Mouse (Mus musculus) midbrain, embryonic 14.5 days (tissue): ENCODE results near the gene Asprv1. TPM values are rescaled to one million over a fixed set of nuclear protein-coding genes. Genes with fewer than 3 reads are reported as not detected.

Experiments used
- ATAC-seq: fragments of 200-750 bp; cut with Nextera tagmentation; 2 replicates; pipeline ENCODE4 v1.8.0; 2017; ENCODE audit warnings: moderate number of reproducible peaks, moderate library complexity; ENCODE audit not compliant: low FRiP score, low TSS enrichment
- DNase-seq: peaks from one replicate; pipeline ENCODE4 v3.0.0-alpha.2; 2015
- H3K27ac ChIP-seq: fragments of 300-500 bp; sonication (generic); replicated peaks from 2 replicates; pipeline ENCODE4 v1.5.1; 2014; ENCODE audit warnings: mild to moderate bottlenecking, low read depth, low read length, moderate library complexity
- H3K27me3 ChIP-seq: fragments of 300-500 bp; sonication (generic); 2 replicates; pipeline ENCODE4 v1.6.1; 2014; ENCODE audit warnings: low read length, control low read depth, mixed read lengths; ENCODE audit not compliant: control insufficient read depth, insufficient read depth
- H3K36me3 ChIP-seq: fragments of 300-500 bp; sonication (generic); 2 replicates; pipeline ENCODE4 v1.6.1; 2014; ENCODE audit warnings: low read length, control low read depth; ENCODE audit not compliant: control insufficient read depth, insufficient read depth
- H3K4me1 ChIP-seq: fragments of 300-500 bp; sonication (generic); 2 replicates; pipeline ENCODE4 v1.6.1; 2014; ENCODE audit warnings: mild to moderate bottlenecking, antibody characterized with exemption, low read length, control low read depth; ENCODE audit not compliant: control insufficient read depth, insufficient read depth
- H3K4me2 ChIP-seq: fragments of 300-500 bp; sonication (generic); 2 replicates; pipeline ENCODE4 v1.6.1; 2014; ENCODE audit warnings: mild to moderate bottlenecking, low read length, moderate library complexity
- H3K4me3 ChIP-seq: fragments of 300-500 bp; sonication (generic); replicated peaks from 2 replicates; pipeline ENCODE4 v1.5.1; 2014; ENCODE audit warnings: low read depth, low read length
- H3K9ac ChIP-seq: fragments of 300-500 bp; sonication (generic); replicated peaks from 2 replicates; pipeline ENCODE4 v1.6.1; 2014; ENCODE audit warnings: mild to moderate bottlenecking, low read length, moderate library complexity
- H3K9me3 ChIP-seq: fragments of 300-500 bp; sonication (generic); 2 replicates; pipeline ENCODE4 v1.6.1; 2016; ENCODE audit warnings: low read length, control low read depth, mixed read lengths; ENCODE audit not compliant: control insufficient read depth
- WGBS: fragments of 180-500 bp; shearing (Covaris S2); extraction: QIAGEN DNeasy Blood & Tissue Kit; methylation state at CpG from one replicate; pipeline ENCODE4 v1.1.7; 2014; 5-methylcytosine and 5-hydroxymethylcytosine counted together
- polyA plus RNA-seq: library from polyadenylated mRNA; unstranded; fragments of >200 nt; fragmentation: Nextera tagmentation; extraction: Ambion mirVana; gene quantifications from 2 replicates; pipeline ENCODE4 v1.2.1, GENCODE M21; 2014

Asprv1 gene
- polyA plus RNA-seq, 1 experiment from 2014 or later, result 0.76 TPM

GRCm38 (mm10) chr6:86667061-86667460 is 39.1 kb downstream of the Asprv1 start:
- ATAC-seq, result no peak
- Histone ChIP-seq H3K4me1 (peaks cover 18% of the 10 kb centered on the region; the same call in 1 of the 2 replicates), H3K9ac (no peak overlapping the region), H3K9me3 (no peaks in the 10 kb centered on the region), H3K27me3 (no peaks in the 10 kb centered on the region), H3K4me2 (peak overlapping the region; percentile 63), H3K36me3 (peaks cover 28% of the 10 kb centered on the region), H3K27ac (no peak overlapping the region), H3K4me3 (no peak overlapping the region)
- 90% methylated on average over 10 of the region's 10 CpGs for WGBS
- DNase-seq, result no peak

- under 1% methylated on average over 72 of the region's 76 CpGs for WGBS
- Histone ChIP-seq H3K9ac (peak within 1 kb of the TSS; percentile 80), H3K27me3 (no peaks in the 10 kb centered on the region), H3K9me3 (no peaks in the 10 kb centered on the region), H3K27ac (peak within 1 kb of the TSS; percentile 74), H3K36me3 (peaks cover 28% of the 10 kb centered on the region), H3K4me3 (peak within 1 kb of the TSS; percentile 97), H3K4me1 (peaks cover 18% of the 10 kb centered on the region; the same call in 1 of the 2 replicates), H3K4me2 (peak within 1 kb of the TSS; percentile 63)
- ATAC-seq (peak; percentile 17; the same call in 1 of the 2 replicates), DNase-seq (peak; percentile 47)
Observed at GRCm38 (mm10) chr6:86668580-86669239, 40.7 kb downstream of the Asprv1 start, which contains the start of gene Mxd1. TSS of gene Mxd1 (minus strand) at chr6:86669161.

- ATAC-seq (peak; percentile 100), DNase-seq (peak; percentile 100)
- Histone ChIP-seq H3K9ac (peak overlapping the region; percentile 38; the same call in 1 of the 2 replicates), H3K4me1 (peaks cover 18% of the 10 kb centered on the region; the same call in 1 of the 2 replicates), H3K4me3 (peak overlapping the region; percentile 97), H3K9me3 (no peaks in the 10 kb centered on the region), H3K27me3 (no peaks in the 10 kb centered on the region), H3K36me3 (peaks cover 33% of the 10 kb centered on the region), H3K27ac (peak overlapping the region; percentile 74), H3K4me2 (peak overlapping the region; percentile 63)
- WGBS, result under 1% methylated on average over 37 of the region's 37 CpGs
Observed at GRCm38 (mm10) chr6:86669240-86669727, 41.3 kb downstream of the Asprv1 start.

- Histone ChIP-seq H3K4me2 (no peak overlapping the region), H3K9ac (no peak overlapping the region), H3K36me3 (peaks cover 41% of the 10 kb centered on the region), H3K4me1 (peaks cover 18% of the 10 kb centered on the region; the same call in 1 of the 2 replicates), H3K27ac (0 out of 2 replicates have a peak overlapping the region, but pooled peaks have one; percentile 26), H3K9me3 (no peaks in the 10 kb centered on the region), H3K4me3 (no peak overlapping the region), H3K27me3 (no peaks in the 10 kb centered on the region)
- no peak for ATAC-seq
- DNase-seq, result peak; percentile 93
- 16% methylated on average over 2 of the region's 2 CpGs for WGBS
Observed at GRCm38 (mm10) chr6:86670873-86671272, 42.9 kb downstream of the Asprv1 start.

- 83% methylated on average over 6 of the region's 6 CpGs for WGBS
- peaks cover 90% of the 10 kb centered on the region for H3K36me3 ChIP-seq
Observed at GRCm38 (mm10) chr6:86678341-86678740, 50.4 kb downstream of the Asprv1 start.

More at GRCm38 (mm10) chr6:86678341-86678740, 50.4 kb downstream of the Asprv1 start:
- no peak for ATAC-seq
- H3K27me3 ChIP-seq, result no peaks in the 10 kb centered on the region
- DNase-seq, result no peak
- H3K9me3 ChIP-seq, result no peaks in the 10 kb centered on the region
- no peak overlapping the region for H3K27ac ChIP-seq
- no peak overlapping the region for H3K4me2 ChIP-seq
- H3K9ac ChIP-seq, result no peak overlapping the region
- no peak overlapping the region for H3K4me3 ChIP-seq
- H3K4me1 ChIP-seq, result peaks cover 2% of the 10 kb centered on the region; the same call in 1 of the 2 replicates

Other genes with a start within 250 kb of the Asprv1 start
- gene Pcyox1, start 231.0 kb upstream of the Asprv1 start, polyA plus RNA-seq, result 68.7 and 109 TPM in 2 replicates
- gene Tia1, start 223.9 kb upstream of the Asprv1 start, polyA plus RNA-seq, result 317 and 387 TPM in 2 replicates
- not detected in 2 replicates for gene Gm44790, start 201.5 kb upstream of the Asprv1 start, polyA plus RNA-seq
- gene C87436, start 189.8 kb upstream of the Asprv1 start, polyA plus RNA-seq, result 22.8 and 25.5 TPM in 2 replicates
- gene Pcbp1, start 101.8 kb upstream of the Asprv1 start, polyA plus RNA-seq, result 289 and 325 TPM in 2 replicates
- gene Mxd1, start 41.0 kb downstream of the Asprv1 start, polyA plus RNA-seq, result 16.2 and 24.2 TPM in 2 replicates
- 101 and 105 TPM in 2 replicates for gene Snrnp27, start 56.4 kb downstream of the Asprv1 start, polyA plus RNA-seq
- 32.7 and 38.0 TPM in 2 replicates for gene Gmcl1, start 105.2 kb downstream of the Asprv1 start, polyA plus RNA-seq
- gene Anxa4, start 165.4 kb downstream of the Asprv1 start, polyA plus RNA-seq, result 2.8 and 5.6 TPM in 2 replicates
- 41.9 and 43.9 TPM in 2 replicates for gene Aak1, start 221.4 kb downstream of the Asprv1 start, polyA plus RNA-seq